Mouse (Mus musculus) lung, adult 2 months (tissue): ENCODE results near the gene Tmem63b.

ENCODE experiments used
- CTCF ChIP-seq: fragments of 200-500 bp; IDR thresholded peaks from 2 replicates; pipeline ENCODE4 v1.5.1; 2011; ENCODE audit warnings: mild to moderate bottlenecking, low read length, control low read depth; ENCODE audit not compliant: insufficient read depth
- POLR2A ChIP-seq: fragments of 200-500 bp; IDR thresholded peaks from 2 replicates; pipeline ENCODE4 v1.6.1; 2011; ENCODE audit warnings: low read depth, mild to moderate bottlenecking, control low read depth, low read length, borderline replicate concordance; ENCODE audit errors: extremely low read depth

GRCm38 (mm10) chr17:45682843-45683242 is 3.9 kb downstream of the Tmem63b start:
- TF ChIP-seq CTCF = no peak
- TF ChIP-seq POLR2A = no peak
